Comparison of ENCODE assay signal across 10 mouse cellular contexts in genomic region chr19:52079020-52079419, GRCm38 (mm10).
DNase-seq lines count a peak whose midpoint lies in the region; ATAC-seq and TF ChIP-seq lines count a peak whose summit lies in the region.
"Had no signal": no experiment of that assay in that cellular context is flagged by ENCODE, and none has a peak within 500 bp of the region (broad histone marks: within the 10 kb centered on the region; RNA-seq: fewer than 3 reads in every experiment).

No protein-coding gene starts in this region.

- H3K4me3 ChIP-seq in forebrain, embryonic 10.5 days, result no peak overlapping the region
- H3K4me3 ChIP-seq in forebrain, embryonic 11.5 days (ENCODE audit: low read depth, low read length), result no peak overlapping the region
- H3K4me3 ChIP-seq in layer of hippocampus, adult 2 months, result no peak overlapping the region
- H3K4me3 ChIP-seq in ES-Bruce4 (ENCODE audit: low read depth, low read length), result no peak overlapping the region
- H3K4me3 ChIP-seq: embryonic facial prominence, embryonic 15.5 days had no signal

- 26% methylated on average over 3 of the region's 3 CpGs for WGBS in forebrain, embryonic 10.5 days
- 35% methylated on average over 3 of the region's 3 CpGs for WGBS in forebrain, embryonic 11.5 days

- H3K27me3 ChIP-seq in forebrain, embryonic 10.5 days (ENCODE audit: poor library complexity, severe bottlenecking), result no peaks in the 10 kb centered on the region
- no peaks in the 10 kb centered on the region for H3K27me3 ChIP-seq in forebrain, embryonic 11.5 days (ENCODE audit: control insufficient read depth, insufficient read depth, low read length)
- H3K27me3 ChIP-seq in ES-Bruce4 (ENCODE audit: control insufficient read depth, insufficient read depth, low read length, poor library complexity, severe bottlenecking), result no peaks in the 10 kb centered on the region
- H3K27me3 ChIP-seq: embryonic facial prominence, embryonic 15.5 days had no signal

- H3K9ac ChIP-seq in forebrain, embryonic 11.5 days (ENCODE audit: low read length), result no peak overlapping the region
- H3K9ac ChIP-seq in ES-Bruce4 (ENCODE audit: low read depth, poor library complexity, severe bottlenecking), result no peak overlapping the region
- H3K9ac ChIP-seq: embryonic facial prominence, embryonic 15.5 days had no signal

- no peaks in the 10 kb centered on the region for H3K4me1 ChIP-seq in forebrain, embryonic 10.5 days
- H3K4me1 ChIP-seq in forebrain, embryonic 11.5 days (replicated peaks; ENCODE audit: control insufficient read depth, insufficient read depth, low read length), result no peaks in the 10 kb centered on the region
- H3K4me1 ChIP-seq in ES-Bruce4 (ENCODE audit: control insufficient read depth, insufficient read depth, low read length), result no peaks in the 10 kb centered on the region
- H3K4me1 ChIP-seq: embryonic facial prominence, embryonic 15.5 days had no signal

- no peaks in the 10 kb centered on the region for H3K9me3 ChIP-seq in forebrain, embryonic 10.5 days
- no peaks in the 10 kb centered on the region for H3K9me3 ChIP-seq in forebrain, embryonic 11.5 days (ENCODE audit: control insufficient read depth, low read length)
- H3K9me3 ChIP-seq in ES-Bruce4 (replicated peaks; ENCODE audit: control insufficient read depth, insufficient read depth, low read length, poor library complexity, severe bottlenecking), result no peaks in the 10 kb centered on the region
- H3K9me3 ChIP-seq: embryonic facial prominence, embryonic 15.5 days had no signal

- no peaks in the 10 kb centered on the region for H3K36me3 ChIP-seq in forebrain, embryonic 10.5 days (replicated peaks)
- no peaks in the 10 kb centered on the region for H3K36me3 ChIP-seq in forebrain, embryonic 11.5 days (ENCODE audit: control insufficient read depth, insufficient read depth, low read length)
- H3K36me3 ChIP-seq in ES-Bruce4 (ENCODE audit: control insufficient read depth, insufficient read depth, low read length, poor library complexity, severe bottlenecking), result no peaks in the 10 kb centered on the region
- H3K36me3 ChIP-seq: embryonic facial prominence, embryonic 15.5 days had no signal

- no peak overlapping the region for H3K27ac ChIP-seq in forebrain, embryonic 10.5 days
- no peak overlapping the region for H3K27ac ChIP-seq in forebrain, embryonic 11.5 days (ENCODE audit: low read depth, low read length)
- no peak overlapping the region for H3K27ac ChIP-seq in layer of hippocampus, adult 2 months
- H3K27ac ChIP-seq in ES-Bruce4 (ENCODE audit: insufficient read depth, low read length), result no peak overlapping the region
- H3K27ac ChIP-seq: embryonic facial prominence, embryonic 15.5 days had no signal

- no peak overlapping the region for H3K4me2 ChIP-seq in forebrain, embryonic 11.5 days (ENCODE audit: low read depth, low read length, severe bottlenecking)
- H3K4me2 ChIP-seq: embryonic facial prominence, embryonic 15.5 days had no signal

- no peak for TF ChIP-seq POLR2A in ES-Bruce4 (IDR thresholded peaks at IDR 0.05; ENCODE audit: insufficient read depth, low read length)

- peak; percentile 54 for TF ChIP-seq CTCF in layer of hippocampus, adult 2 months (conservative IDR thresholded peaks at IDR 0.05)
- peak; percentile 58 for TF ChIP-seq CTCF in ES-Bruce4 (IDR thresholded peaks at IDR 0.05; ENCODE audit: low read depth, low read length)

- TF ChIP-seq EP300 in ES-Bruce4 (IDR thresholded peaks at IDR 0.05; ENCODE audit: insufficient read depth, low read depth, low read length), result no peak

- DNase-seq in forebrain, embryonic 10.5 days (ENCODE audit: extremely low spot score, low spot score), result peak; percentile 22
- DNase-seq in forebrain, embryonic 11.5 days (ENCODE audit: low spot score), result no peak
- DNase-seq in layer of hippocampus, adult 2 months (ENCODE audit: low spot score in 2 of 2), result no peak
- no peak for DNase-seq in layer of hippocampus, adult 11-12 months (ENCODE audit: low spot score)
- DNase-seq in embryo, embryonic 10 days (ENCODE audit: low spot score), result peak; percentile 68
- no peak for DNase-seq in ovary, adult 18-20 months (ENCODE audit: low spot score)
- no peak for DNase-seq in heart, adult 18-20 months
- DNase-seq: kidney, adult 11 months had no signal

- no peak for ATAC-seq in forebrain, embryonic 11.5 days (replicated peaks; ENCODE audit: low FRiP score)

Comparison
In these comparisons a context has a peak if more than half of its experiments do, and no peak if none do; other contexts are left out.
1. DNase-seq: peak in forebrain, embryonic 10.5 days (single experiment) and embryo, embryonic 10 days (single experiment); none in forebrain, embryonic 11.5 days (single experiment), layer of hippocampus, adult 2 months (0 of 2), layer of hippocampus, adult 11-12 months (single experiment), ovary, adult 18-20 months (single experiment) and heart, adult 18-20 months (0 of 2).